Mouse (Mus musculus) erythroblast, adult 5-6 weeks (primary cell): Measurements from ENCODE around the gene Nuak2. TPM values are rescaled to one million over a fixed set of nuclear protein-coding genes. Genes with fewer than 3 reads are reported as not detected.

ENCODE experiments used
- ATAC-seq: replicated peaks from 2 replicates; pipeline ENCODE4 v1.8.0; 2016; ENCODE audit warnings: moderate number of reproducible peaks, mild to moderate bottlenecking, moderate TSS enrichment, inconsistent platforms; ENCODE audit not compliant: poor library complexity, low FRiP score, severe bottlenecking
- total RNA-seq, 2 experiments: library from RNA; stranded (forward) in 1 of 2; stranded (reverse) in 1 of 2; fragments of 150-400 nt in 1 of 2; fragments of 200-764, 138-1000 nt in 1 of 2; gene quantifications; 2 replicates each; pipeline versions ENCODE4 v1.2.3 to v1.2.4; 2015 to 2017; ENCODE audit warnings: low replicate concordance in 2 of 2

Nuak2 gene
- total RNA-seq, 2 experiments from 2014 or later = 3.7 to 4.4 TPM

DNA sequence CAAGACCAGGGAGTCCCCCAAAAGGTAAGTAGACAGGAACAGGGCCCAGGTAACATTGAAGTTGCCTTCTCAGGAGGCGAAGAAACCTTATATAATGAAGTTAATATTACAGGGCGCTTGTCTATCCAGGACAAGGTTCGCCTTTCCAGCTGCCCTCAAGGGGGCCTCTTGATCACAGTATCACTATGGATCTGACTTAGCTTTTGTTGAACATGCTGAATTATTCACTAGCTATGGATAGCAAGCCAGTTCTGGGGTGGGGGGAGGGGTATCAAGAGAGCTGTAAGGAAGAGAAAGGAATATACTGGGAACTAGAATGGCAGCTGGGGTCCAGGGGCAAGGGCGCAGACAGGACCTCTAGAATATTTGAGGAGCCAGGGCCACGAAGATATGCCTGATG is 56.4 kb downstream of the Nuak2 start:
- no peak for ATAC-seq

GRCm38 (mm10) chr1:132372896-132373534 is 57.1 kb downstream of the Nuak2 start:
- ATAC-seq = no peak

DNA sequence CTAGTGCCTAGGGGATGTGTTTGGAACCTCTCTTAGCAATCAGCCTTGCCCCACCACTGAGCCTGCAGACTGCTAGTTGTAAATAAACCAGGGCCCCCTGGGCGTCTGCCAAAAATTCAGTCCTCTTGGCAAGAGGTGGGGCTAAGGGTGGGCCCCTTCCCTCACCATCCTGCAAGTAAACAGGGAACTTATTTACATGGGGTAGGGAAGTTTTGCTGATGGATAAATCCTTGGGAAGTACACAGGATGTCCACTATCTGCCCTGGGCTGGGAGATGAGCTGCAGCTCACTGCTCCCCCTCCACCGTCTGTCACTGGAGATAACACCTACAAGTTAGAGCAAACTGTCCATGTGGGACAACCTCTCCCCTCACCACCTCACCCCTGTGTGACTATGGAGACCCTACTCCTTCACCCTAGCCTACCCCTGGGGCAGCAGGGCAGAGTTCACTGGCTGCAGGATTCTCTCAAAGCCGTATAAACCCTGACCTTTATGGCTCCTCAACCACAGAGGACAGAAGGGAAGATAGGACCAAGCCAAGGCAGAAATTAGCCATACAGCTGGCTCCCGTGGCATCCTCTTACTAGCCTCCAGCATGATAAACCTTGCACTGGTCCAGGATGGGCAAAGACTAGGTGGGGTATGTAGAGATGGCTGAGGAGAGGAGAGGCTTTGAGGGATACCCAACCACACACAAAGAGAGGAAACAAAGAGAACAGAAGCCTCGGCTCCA is 58.4 kb downstream of the Nuak2 start:
- ATAC-seq = peak; percentile 76

- no peak for ATAC-seq
Measured at GRCm38 (mm10) chr1:132374873-132375244, 58.9 kb downstream of the Nuak2 start.

DNA sequence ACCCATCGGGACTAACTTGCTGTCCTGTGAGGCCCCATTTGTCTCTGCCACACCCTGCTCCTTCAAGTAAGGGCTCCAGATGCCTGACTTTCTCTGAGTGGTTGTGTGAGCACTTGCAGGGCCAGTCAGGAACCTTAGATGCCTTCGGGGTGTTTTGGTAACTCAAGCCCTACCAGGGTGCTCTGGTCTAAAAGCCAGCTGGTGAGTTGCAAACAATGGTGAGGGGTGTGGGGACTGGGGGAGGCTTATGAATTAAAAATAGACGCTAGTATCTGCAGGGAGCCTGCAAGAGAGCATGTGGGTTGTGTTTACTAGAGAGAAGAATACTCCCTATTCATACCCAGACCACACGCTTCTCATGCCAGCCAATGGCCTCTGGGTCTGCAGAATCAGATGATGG is 59.3 kb downstream of the Nuak2 start:
- no peak for ATAC-seq

DNA sequence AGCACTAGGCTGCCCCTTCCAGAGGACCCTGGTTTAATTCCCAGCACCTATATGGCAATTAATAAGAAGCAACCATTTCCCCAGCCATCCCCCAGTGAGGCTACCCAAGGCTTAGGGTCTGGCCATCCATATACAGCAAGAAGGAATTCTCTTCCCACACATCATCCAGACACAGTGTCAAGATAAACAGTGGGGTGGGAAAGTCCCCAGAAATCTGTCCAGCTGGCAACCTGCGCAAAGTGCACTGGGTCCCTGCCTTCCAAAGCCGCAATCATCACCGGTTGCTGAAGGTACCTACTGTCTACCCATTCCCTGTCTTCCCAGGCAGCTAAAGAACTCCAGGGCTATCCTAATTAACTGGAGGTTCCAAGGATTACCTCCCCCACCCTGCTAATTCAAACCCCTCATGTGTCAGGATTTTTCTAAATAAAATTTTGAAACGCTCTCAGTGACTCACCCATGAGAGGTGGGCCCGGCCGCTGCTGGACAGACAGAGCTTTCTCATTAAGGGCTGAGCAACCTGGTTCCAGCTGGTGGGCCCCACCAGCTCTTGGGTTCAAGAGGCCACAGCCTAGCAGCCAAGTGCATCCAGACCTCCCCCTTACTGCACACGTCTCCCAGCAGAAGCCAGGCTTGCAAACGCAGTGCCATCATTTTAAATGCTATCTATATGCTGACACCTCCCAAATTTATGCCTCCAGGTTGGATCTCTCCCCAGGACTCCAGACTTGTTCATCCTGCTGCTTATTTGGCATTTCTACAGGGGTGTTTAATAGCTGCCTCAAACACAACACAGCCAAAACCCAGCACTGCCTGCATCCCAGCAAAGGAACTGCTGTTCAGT is 60.5 kb downstream of the Nuak2 start:
- ATAC-seq = no peak

GRCm38 (mm10) chr1:132377055-132377365 is 61.1 kb downstream of the Nuak2 start:
- no peak for ATAC-seq

GRCm38 (mm10) chr1:132377811-132378210 is 61.9 kb downstream of the Nuak2 start:
- peak; percentile 33 for ATAC-seq

DNA sequence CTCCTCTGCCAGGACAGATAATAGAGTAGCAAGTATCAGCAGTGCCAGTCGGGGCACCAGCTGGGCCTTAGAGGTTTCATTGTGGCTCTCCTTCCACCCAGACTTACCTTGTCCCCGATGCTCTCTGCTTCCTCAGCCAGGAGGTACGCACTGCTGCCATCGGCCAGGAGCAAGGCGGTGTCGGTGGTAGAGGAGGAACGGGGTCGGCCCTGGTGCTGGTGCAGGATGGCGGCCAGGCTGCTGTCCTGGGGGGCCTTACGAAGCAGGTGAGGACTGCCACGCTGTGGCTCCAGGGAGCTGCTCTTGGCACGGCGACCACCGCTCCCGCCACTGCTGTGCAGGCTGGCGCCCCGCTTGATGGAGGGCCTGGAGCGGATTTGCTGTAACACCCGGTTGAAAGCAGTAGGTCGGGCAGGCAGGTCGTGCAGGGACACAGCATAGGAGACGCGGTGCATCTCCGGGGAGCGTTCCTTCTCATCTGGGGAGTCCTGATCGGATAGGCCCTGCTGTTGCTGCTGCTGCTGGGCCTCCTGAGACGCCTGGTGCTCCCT is 64.7 kb downstream of the Nuak2 start:
- ATAC-seq = no peak

- ATAC-seq = peak; percentile 75
Measured at GRCm38 (mm10) chr1:132381929-132382328, 66.0 kb downstream of the Nuak2 start.

Other genes starting within 250 kb of the Nuak2 start
- not detected in 2 replicates for gene Mfsd4a, start 248.1 kb upstream of the Nuak2 start, total RNA-seq (2015; ENCODE audit: low replicate concordance)
- gene Mfsd4a, start 248.1 kb upstream of the Nuak2 start, total RNA-seq (2017; ENCODE audit: low replicate concordance) = 0.68 and 2.9 TPM in 2 replicates
- not detected in 2 replicates for gene Cdk18, start 176.4 kb upstream of the Nuak2 start, total RNA-seq (2015; ENCODE audit: low replicate concordance)
- 0.28 TPM in 1 of 2 replicates, not detected in the other for gene Cdk18, start 176.4 kb upstream of the Nuak2 start, total RNA-seq (2017; ENCODE audit: low replicate concordance)
- gene Lemd1, start 124.7 kb upstream of the Nuak2 start, total RNA-seq (2015; ENCODE audit: low replicate concordance) = not detected in 2 replicates
- not detected in 2 replicates for gene Lemd1, start 124.7 kb upstream of the Nuak2 start, total RNA-seq (2017; ENCODE audit: low replicate concordance)
- not detected in 2 replicates for gene AC124108.1, start 124.7 kb upstream of the Nuak2 start, total RNA-seq (2015; ENCODE audit: low replicate concordance)
- not detected in 2 replicates for gene AC124108.1, start 124.7 kb upstream of the Nuak2 start, total RNA-seq (2017; ENCODE audit: low replicate concordance)
- gene Gm10188, start 86.4 kb upstream of the Nuak2 start, total RNA-seq (2015; ENCODE audit: low replicate concordance) = not detected in 2 replicates
- gene Gm10188, start 86.4 kb upstream of the Nuak2 start, total RNA-seq (2017; ENCODE audit: low replicate concordance) = not detected in 2 replicates
- not detected in 2 replicates for gene Klhdc8a, start 17.5 kb upstream of the Nuak2 start, total RNA-seq (2015; ENCODE audit: low replicate concordance)
- gene Klhdc8a, start 17.5 kb upstream of the Nuak2 start, total RNA-seq (2017; ENCODE audit: low replicate concordance) = not detected in 2 replicates
- 2,859 and 3,164 TPM in 2 replicates for gene Tmcc2, start 75.2 kb downstream of the Nuak2 start, total RNA-seq (2015; ENCODE audit: low replicate concordance)
- 5,593 and 6,096 TPM in 2 replicates for gene Tmcc2, start 75.2 kb downstream of the Nuak2 start, total RNA-seq (2017; ENCODE audit: low replicate concordance)
- 36.8 and 37.3 TPM in 2 replicates for gene Dstyk, start 101.4 kb downstream of the Nuak2 start, total RNA-seq (2015; ENCODE audit: low replicate concordance)
- gene Dstyk, start 101.4 kb downstream of the Nuak2 start, total RNA-seq (2017; ENCODE audit: low replicate concordance) = 46.4 and 59.1 TPM in 2 replicates
- 12.7 and 21.7 TPM in 2 replicates for gene Rbbp5, start 161.2 kb downstream of the Nuak2 start, total RNA-seq (2015; ENCODE audit: low replicate concordance)
- 16.3 and 17.6 TPM in 2 replicates for gene Rbbp5, start 161.2 kb downstream of the Nuak2 start, total RNA-seq (2017; ENCODE audit: low replicate concordance)
- 2.1 TPM in 1 of 2 replicates, not detected in the other for gene Tmem81, start 190.1 kb downstream of the Nuak2 start, total RNA-seq (2015; ENCODE audit: low replicate concordance)
- gene Tmem81, start 190.1 kb downstream of the Nuak2 start, total RNA-seq (2017; ENCODE audit: low replicate concordance) = 0.56 and 1.3 TPM in 2 replicates
- gene Cntn2, start 227.1 kb downstream of the Nuak2 start, total RNA-seq (2015; ENCODE audit: low replicate concordance) = not detected in 2 replicates
- not detected in 2 replicates for gene Cntn2, start 227.1 kb downstream of the Nuak2 start, total RNA-seq (2017; ENCODE audit: low replicate concordance)